Mouse (Mus musculus): Measurements from ENCODE around the gene 4931440F15Rik. TPM values are rescaled to one million over a fixed set of nuclear protein-coding genes. Genes with fewer than 3 reads are reported as not detected.
"Not testable (repeated sequence)": the region's sequence is repeated elsewhere in the genome, so short reads cannot be mapped to it uniquely, and the experiment has no call there.

Gene 4931440F15Rik
- polyA plus RNA-seq, 1 experiment from 2014 or later, result 0.83 TPM

GRCm38 (mm10) chr11:29827729-29828128, 2.3 kb upstream of the 4931440F15Rik start:
- no peak overlapping the region for H3K4me3 ChIP-seq (ENCODE audit: low read depth, low read length)

GRCm38 (mm10) chr11:29826001-29826400, 533 bp upstream of the 4931440F15Rik start:
- ATAC-seq, result no peak
- Histone ChIP-seq H3K4me3 (ENCODE audit: low read depth, low read length) (no peak overlapping the region), H3K27me3 (ENCODE audit: control insufficient read depth, insufficient read depth, low read depth, low read length) (peaks cover 7% of the 10 kb centered on the region; the same call in 1 of the 2 replicates), H3K27ac (ENCODE audit: low read length) (no peak overlapping the region), H3K36me3 (ENCODE audit: control insufficient read depth, insufficient read depth, low read length) (no peaks in the 10 kb centered on the region), H3K4me1 (ENCODE audit: control insufficient read depth, insufficient read depth, low read length) (no peaks in the 10 kb centered on the region), H3K9me3 (replicated peaks; ENCODE audit: control insufficient read depth, low read length, poor library complexity, severe bottlenecking) (no peaks in the 10 kb centered on the region), H3K9ac (ENCODE audit: low read depth, low read length) (no peak overlapping the region), H3K4me2 (ENCODE audit: low read length) (no peak overlapping the region)
- 81% methylated on average over 1 of the region's 1 CpGs for WGBS

More at GRCm38 (mm10) chr11:29827729-29828128, 2.3 kb upstream of the 4931440F15Rik start:
- H3K27ac ChIP-seq (ENCODE audit: low read length), result no peak overlapping the region
- peak; percentile 66; the same call in 1 of the 2 replicates for ATAC-seq
- H3K9ac ChIP-seq (ENCODE audit: low read depth, low read length), result no peak overlapping the region
- no peaks in the 10 kb centered on the region for H3K9me3 ChIP-seq (replicated peaks; ENCODE audit: control insufficient read depth, low read length, poor library complexity, severe bottlenecking)
- no peaks in the 10 kb centered on the region for H3K4me1 ChIP-seq (ENCODE audit: control insufficient read depth, insufficient read depth, low read length)
- H3K36me3 ChIP-seq (ENCODE audit: control insufficient read depth, insufficient read depth, low read length), result no peaks in the 10 kb centered on the region
- no peak overlapping the region for H3K4me2 ChIP-seq (ENCODE audit: low read length)
- WGBS, result 83% methylated on average over 2 of the region's 2 CpGs
- peaks cover 7% of the 10 kb centered on the region; the same call in 1 of the 2 replicates for H3K27me3 ChIP-seq (ENCODE audit: control insufficient read depth, insufficient read depth, low read depth, low read length)

GRCm38 (mm10) chr11:29824474-29825270, 796 bp downstream of the 4931440F15Rik start:
- H3K4me3 ChIP-seq (ENCODE audit: low read depth, low read length), result not testable (repeated sequence)

GRCm38 (mm10) chr11:29823141-29823540, 2.3 kb downstream of the 4931440F15Rik start:
- Histone ChIP-seq H3K4me1 (ENCODE audit: control insufficient read depth, insufficient read depth, low read length) (no peaks in the 10 kb centered on the region), H3K36me3 (ENCODE audit: control insufficient read depth, insufficient read depth, low read length) (peaks cover 3% of the 10 kb centered on the region; the same call in 1 of the 2 replicates), H3K27ac (ENCODE audit: low read length) (no peak overlapping the region), H3K9me3 (replicated peaks; ENCODE audit: control insufficient read depth, low read length, poor library complexity, severe bottlenecking) (no peaks in the 10 kb centered on the region), H3K27me3 (ENCODE audit: control insufficient read depth, insufficient read depth, low read depth, low read length) (peaks cover 7% of the 10 kb centered on the region; the same call in 1 of the 2 replicates), H3K4me3 (ENCODE audit: low read depth, low read length) (no peak overlapping the region), H3K4me2 (ENCODE audit: low read length) (no peak overlapping the region), H3K9ac (ENCODE audit: low read depth, low read length) (no peak overlapping the region)
- WGBS, result 79% methylated on average over 2 of the region's 2 CpGs
- ATAC-seq, result no peak

More at GRCm38 (mm10) chr11:29824474-29825270, 796 bp downstream of the 4931440F15Rik start:
- not testable (repeated sequence) for H3K36me3 ChIP-seq (ENCODE audit: control insufficient read depth, insufficient read depth, low read length); H3K27ac ChIP-seq (ENCODE audit: low read length); H3K9ac ChIP-seq (ENCODE audit: low read depth, low read length); H3K27me3 ChIP-seq (ENCODE audit: control insufficient read depth, insufficient read depth, low read depth, low read length); H3K9me3 ChIP-seq (replicated peaks; ENCODE audit: control insufficient read depth, low read length, poor library complexity, severe bottlenecking); H3K4me1 ChIP-seq (ENCODE audit: control insufficient read depth, insufficient read depth, low read length)
- 26% methylated on average over 56 of the region's 62 CpGs for WGBS
- 0 out of 2 replicates have a peak overlapping the region, but pooled peaks have one; percentile 14 for H3K4me2 ChIP-seq (ENCODE audit: low read length)
- ATAC-seq, result peak; percentile 30

GRCm38 (mm10) chr11:29815670-29816069, 9.8 kb downstream of the 4931440F15Rik start:
- H3K9ac ChIP-seq (ENCODE audit: low read depth, low read length), result no peak overlapping the region
- no peak for ATAC-seq
- no peak overlapping the region for H3K4me3 ChIP-seq (ENCODE audit: low read depth, low read length)
- no peak overlapping the region for H3K27ac ChIP-seq (ENCODE audit: low read length)
- H3K9me3 ChIP-seq (replicated peaks; ENCODE audit: control insufficient read depth, low read length, poor library complexity, severe bottlenecking), result no peaks in the 10 kb centered on the region
- H3K36me3 ChIP-seq (ENCODE audit: control insufficient read depth, insufficient read depth, low read length), result peaks cover 3% of the 10 kb centered on the region; the same call in 1 of the 2 replicates
- H3K27me3 ChIP-seq (ENCODE audit: control insufficient read depth, insufficient read depth, low read depth, low read length), result no peaks in the 10 kb centered on the region
- no peak overlapping the region for H3K4me2 ChIP-seq (ENCODE audit: low read length)
- no peaks in the 10 kb centered on the region for H3K4me1 ChIP-seq (ENCODE audit: control insufficient read depth, insufficient read depth, low read length)

GRCm38 (mm10) chr11:29815261-29815660, 10.2 kb downstream of the 4931440F15Rik start:
- no peak for ATAC-seq
- no peaks in the 10 kb centered on the region for H3K4me1 ChIP-seq (ENCODE audit: control insufficient read depth, insufficient read depth, low read length)
- H3K27ac ChIP-seq (ENCODE audit: low read length), result no peak overlapping the region
- H3K9ac ChIP-seq (ENCODE audit: low read depth, low read length), result no peak overlapping the region
- WGBS, result 90% methylated on average over 3 of the region's 3 CpGs
- no peaks in the 10 kb centered on the region for H3K9me3 ChIP-seq (replicated peaks; ENCODE audit: control insufficient read depth, low read length, poor library complexity, severe bottlenecking)
- H3K27me3 ChIP-seq (ENCODE audit: control insufficient read depth, insufficient read depth, low read depth, low read length), result no peaks in the 10 kb centered on the region
- H3K4me2 ChIP-seq (ENCODE audit: low read length), result no peak overlapping the region
- H3K36me3 ChIP-seq (ENCODE audit: control insufficient read depth, insufficient read depth, low read length), result peaks cover 3% of the 10 kb centered on the region; the same call in 1 of the 2 replicates
- no peak overlapping the region for H3K4me3 ChIP-seq (ENCODE audit: low read depth, low read length)

- Histone ChIP-seq H3K9me3 (replicated peaks; ENCODE audit: control insufficient read depth, low read length, poor library complexity, severe bottlenecking) (no peaks in the 10 kb centered on the region), H3K27me3 (ENCODE audit: control insufficient read depth, insufficient read depth, low read depth, low read length) (no peaks in the 10 kb centered on the region), H3K4me1 (ENCODE audit: control insufficient read depth, insufficient read depth, low read length) (no peaks in the 10 kb centered on the region), H3K36me3 (ENCODE audit: control insufficient read depth, insufficient read depth, low read length) (no peaks in the 10 kb centered on the region), H3K4me2 (ENCODE audit: low read length) (no peak overlapping the region), H3K27ac (ENCODE audit: low read length) (no peak overlapping the region), H3K4me3 (ENCODE audit: low read depth, low read length) (no peak overlapping the region), H3K9ac (ENCODE audit: low read depth, low read length) (no peak overlapping the region)
- WGBS, result 73% methylated on average over 1 of the region's 1 CpGs
- no peak for ATAC-seq
Observed at GRCm38 (mm10) chr11:29813267-29813666, 12.2 kb downstream of the 4931440F15Rik start.

GRCm38 (mm10) chr11:29812475-29812874, 13.0 kb downstream of the 4931440F15Rik start:
- H3K27me3 ChIP-seq (ENCODE audit: control insufficient read depth, insufficient read depth, low read depth, low read length), result no peaks in the 10 kb centered on the region
- no peak overlapping the region for H3K4me3 ChIP-seq (ENCODE audit: low read depth, low read length)
- whole genome bisulfite sequencing, result 86% methylated on average over 3 of the region's 3 CpGs
- no peaks in the 10 kb centered on the region for H3K9me3 ChIP-seq (replicated peaks; ENCODE audit: control insufficient read depth, low read length, poor library complexity, severe bottlenecking)
- no peak overlapping the region for H3K4me2 ChIP-seq (ENCODE audit: low read length)
- no peak overlapping the region for H3K27ac ChIP-seq (ENCODE audit: low read length)
- H3K36me3 ChIP-seq (ENCODE audit: control insufficient read depth, insufficient read depth, low read length), result no peaks in the 10 kb centered on the region
- no peak overlapping the region for H3K9ac ChIP-seq (ENCODE audit: low read depth, low read length)
- H3K4me1 ChIP-seq (ENCODE audit: control insufficient read depth, insufficient read depth, low read length), result no peaks in the 10 kb centered on the region
- ATAC-seq, result no peak

- Histone ChIP-seq H3K4me1 (ENCODE audit: control insufficient read depth, insufficient read depth, low read length) (no peaks in the 10 kb centered on the region), H3K36me3 (ENCODE audit: control insufficient read depth, insufficient read depth, low read length) (no peaks in the 10 kb centered on the region), H3K27me3 (ENCODE audit: control insufficient read depth, insufficient read depth, low read depth, low read length) (no peaks in the 10 kb centered on the region), H3K9ac (ENCODE audit: low read depth, low read length) (no peak overlapping the region), H3K4me3 (ENCODE audit: low read depth, low read length) (no peak overlapping the region), H3K9me3 (replicated peaks; ENCODE audit: control insufficient read depth, low read length, poor library complexity, severe bottlenecking) (no peaks in the 10 kb centered on the region), H3K4me2 (ENCODE audit: low read length) (no peak overlapping the region), H3K27ac (ENCODE audit: low read length) (no peak overlapping the region)
- 78% methylated on average over 3 of the region's 3 CpGs for WGBS
- ATAC-seq, result no peak
Observed at GRCm38 (mm10) chr11:29810324-29810723, 15.1 kb downstream of the 4931440F15Rik start.

Data from midbrain, embryonic 16.5 days (tissue).